Mouse (Mus musculus) heart, postnatal 25 days (tissue): ENCODE results near the gene Rpl27a. TPM values are rescaled to one million over a fixed set of nuclear protein-coding genes. Genes with fewer than 3 reads are reported as not detected.

ENCODE experiments used
- DNase-seq: peaks from one replicate; pipeline ENCODE4 v3.0.0; 2022; ENCODE audit warnings: low spot score
- intact Hi-C: fragments of 180-260 bp; cut with DNase I; formaldehyde crosslinking; loops from one replicate; pipeline ENCODE4 v1.15.1; 2025
- microRNA-seq: library from miRNA; unstranded; fragments of <30 nt; microRNA quantifications from one replicate; pipeline ENCODE4 v1.2.0, GENCODE M21; 2022
- total RNA-seq, 2 experiments: library from RNA; stranded (reverse); gene quantifications; 2 replicates each; pipeline ENCODE4 v1.2.3; 2021

Rpl27a gene
- total RNA-seq, 2 experiments from 2014 or later: 95.9 to 104 TPM

DNA sequence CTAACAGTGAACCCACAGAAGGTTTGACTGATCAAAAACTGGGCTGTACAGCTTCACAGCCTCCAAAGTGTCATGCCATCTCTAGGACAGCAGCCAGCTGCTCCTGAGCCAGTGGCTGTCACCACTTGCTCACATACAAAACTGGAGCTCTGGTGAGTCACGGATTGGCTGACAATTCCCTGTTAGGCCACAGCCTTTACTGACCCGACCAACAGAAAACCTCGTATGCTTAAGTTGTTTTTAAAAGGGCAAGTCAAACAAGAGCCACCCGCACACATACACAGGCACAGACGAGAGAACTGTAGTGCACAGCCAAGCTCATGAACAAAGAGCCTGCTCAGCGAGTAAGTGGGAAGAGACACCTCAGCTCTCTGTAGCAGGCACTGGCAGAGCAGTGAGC, 40.6 kb downstream of the Rpl27a start:
- intact Hi-C loops: no loop called here
- DNase-seq: peak; percentile 40

DNA sequence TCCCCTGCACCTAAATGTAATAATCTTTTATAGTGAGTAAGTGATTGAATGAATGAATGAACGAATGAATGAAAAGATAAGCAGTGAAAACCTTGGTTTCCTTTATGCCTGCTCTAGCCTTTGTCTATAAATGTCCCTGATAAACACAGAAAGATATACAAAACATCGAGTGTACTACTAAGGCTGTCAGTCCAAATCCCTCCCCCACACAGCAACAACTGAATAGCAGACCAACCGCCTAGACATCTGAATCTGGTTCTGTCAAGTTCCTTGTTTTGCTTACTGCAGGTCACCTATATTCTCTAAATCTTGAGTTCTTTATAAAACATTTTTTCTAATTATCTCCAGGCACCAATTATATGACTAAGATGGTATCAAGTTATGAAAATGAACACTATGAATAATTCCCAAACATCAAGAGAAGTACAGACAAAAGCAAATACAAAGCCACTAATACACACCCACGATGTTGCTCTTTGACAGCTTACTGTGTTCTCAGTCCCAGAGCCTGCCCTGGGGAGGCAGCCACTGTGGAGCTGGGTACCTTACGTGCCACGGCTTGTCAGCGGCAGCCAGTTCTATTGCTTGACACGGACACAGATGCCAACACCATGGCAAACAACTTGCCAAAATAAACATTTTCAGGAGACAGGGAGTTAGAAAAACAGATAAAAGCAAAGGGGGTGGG, 42.7 kb downstream of the Rpl27a start:
- no peak for DNase-seq
- intact Hi-C loops: loop anchor here (5.0 kb wide), 1 partner anchor 56 kb away; no protein-coding TSS in a partner anchor

DNA sequence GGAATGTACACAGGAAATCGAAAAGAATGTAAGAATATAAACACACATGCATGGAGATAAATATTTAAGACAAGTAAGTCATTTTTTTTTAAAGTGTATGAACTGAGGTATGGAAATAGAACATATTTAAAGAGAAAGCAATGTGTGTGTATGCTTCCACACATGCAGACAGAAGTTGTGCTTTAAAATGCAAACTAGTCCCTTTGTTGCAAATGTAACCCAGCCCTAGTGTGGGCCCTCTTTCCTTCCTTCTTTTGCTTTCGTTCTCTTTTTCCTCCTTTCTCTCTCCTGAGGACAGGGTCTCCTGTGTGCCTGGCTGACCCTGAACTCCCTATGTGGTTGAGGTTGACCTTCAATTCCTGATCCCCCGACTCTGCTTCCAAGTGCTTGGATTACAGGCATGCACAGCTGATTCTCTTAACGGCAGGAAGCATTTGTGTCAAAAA, 43.2 kb downstream of the Rpl27a start:
- no peak for DNase-seq
- intact Hi-C loops: loop anchor here (5.0 kb wide), 1 partner anchor 55 kb away; no protein-coding TSS in a partner anchor

DNA sequence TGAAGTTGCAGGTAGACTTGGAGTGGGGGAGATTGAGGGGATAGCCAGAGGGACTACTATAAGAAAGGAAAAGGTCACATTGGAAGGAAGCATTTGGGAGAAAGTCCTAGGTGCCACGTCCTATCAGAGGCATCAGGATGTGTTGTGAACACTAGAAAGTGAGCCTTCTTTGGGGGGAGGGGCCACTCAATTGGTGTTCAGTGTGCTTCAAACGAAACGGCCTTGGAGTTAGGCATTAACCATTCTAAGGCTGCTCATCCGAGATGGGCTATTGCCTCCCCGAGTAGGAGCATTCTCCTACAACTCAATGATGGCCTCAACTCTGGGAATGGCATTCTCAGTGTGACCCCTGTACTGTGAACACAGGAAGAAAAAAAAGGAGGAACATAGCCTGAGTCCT, 43.7 kb downstream of the Rpl27a start:
- no peak for DNase-seq
- intact Hi-C loops: loop anchor here (5.0 kb wide), 1 partner anchor 55 kb away; no protein-coding TSS in a partner anchor

DNA sequence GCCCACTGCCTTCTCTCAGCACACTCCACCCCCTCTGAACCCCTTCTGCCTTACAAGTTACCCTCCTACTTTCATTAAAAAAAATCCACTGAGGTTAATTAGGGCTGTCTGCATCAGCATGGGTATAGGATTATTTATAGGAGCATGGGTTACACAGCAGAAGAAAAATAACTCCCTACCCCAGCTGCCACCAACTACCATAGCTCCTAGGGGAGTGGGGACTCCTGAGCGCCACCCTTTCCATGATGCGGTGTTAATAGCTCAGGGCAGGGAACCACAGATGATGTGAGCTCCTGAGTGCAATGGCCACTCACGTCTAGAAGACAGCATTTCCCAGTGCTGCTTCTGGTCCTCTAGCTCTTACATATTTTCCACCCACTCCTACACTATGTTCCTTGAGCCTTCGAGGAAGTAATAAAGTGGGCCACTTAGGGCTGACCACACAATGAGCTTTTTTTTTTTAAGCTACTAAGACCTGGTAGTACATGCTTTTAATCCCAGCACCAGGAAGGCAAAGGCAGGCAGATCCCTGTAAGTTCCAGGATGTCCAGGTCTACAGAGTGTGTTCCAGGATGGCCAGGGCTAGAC, 44.9 kb downstream of the Rpl27a start:
- DNase-seq: no peak
- intact Hi-C loops: loop anchor here (5.0 kb wide), 1 partner anchor 53 kb away; no protein-coding TSS in a partner anchor

DNA sequence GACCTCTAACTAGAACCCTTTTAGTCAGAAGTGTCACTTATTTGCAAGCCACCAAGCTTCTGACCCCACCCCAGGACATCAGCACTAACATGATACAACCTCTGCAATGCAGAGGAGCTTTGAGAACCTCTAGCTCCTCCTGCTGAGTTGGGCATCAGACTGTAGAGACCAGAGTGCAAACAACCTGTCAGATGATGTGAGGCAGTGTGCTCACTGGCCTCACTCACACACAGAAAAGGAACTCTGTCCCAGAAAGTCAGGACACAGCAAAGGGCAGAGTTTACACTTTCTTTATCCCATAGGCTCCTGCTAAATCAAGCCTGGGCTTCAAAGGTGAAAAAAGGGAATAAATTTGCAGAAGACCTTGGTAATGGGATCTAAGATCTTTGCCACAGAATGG, 47.4 kb downstream of the Rpl27a start:
- intact Hi-C loops: no loop called here
- DNase-seq: no peak

DNA sequence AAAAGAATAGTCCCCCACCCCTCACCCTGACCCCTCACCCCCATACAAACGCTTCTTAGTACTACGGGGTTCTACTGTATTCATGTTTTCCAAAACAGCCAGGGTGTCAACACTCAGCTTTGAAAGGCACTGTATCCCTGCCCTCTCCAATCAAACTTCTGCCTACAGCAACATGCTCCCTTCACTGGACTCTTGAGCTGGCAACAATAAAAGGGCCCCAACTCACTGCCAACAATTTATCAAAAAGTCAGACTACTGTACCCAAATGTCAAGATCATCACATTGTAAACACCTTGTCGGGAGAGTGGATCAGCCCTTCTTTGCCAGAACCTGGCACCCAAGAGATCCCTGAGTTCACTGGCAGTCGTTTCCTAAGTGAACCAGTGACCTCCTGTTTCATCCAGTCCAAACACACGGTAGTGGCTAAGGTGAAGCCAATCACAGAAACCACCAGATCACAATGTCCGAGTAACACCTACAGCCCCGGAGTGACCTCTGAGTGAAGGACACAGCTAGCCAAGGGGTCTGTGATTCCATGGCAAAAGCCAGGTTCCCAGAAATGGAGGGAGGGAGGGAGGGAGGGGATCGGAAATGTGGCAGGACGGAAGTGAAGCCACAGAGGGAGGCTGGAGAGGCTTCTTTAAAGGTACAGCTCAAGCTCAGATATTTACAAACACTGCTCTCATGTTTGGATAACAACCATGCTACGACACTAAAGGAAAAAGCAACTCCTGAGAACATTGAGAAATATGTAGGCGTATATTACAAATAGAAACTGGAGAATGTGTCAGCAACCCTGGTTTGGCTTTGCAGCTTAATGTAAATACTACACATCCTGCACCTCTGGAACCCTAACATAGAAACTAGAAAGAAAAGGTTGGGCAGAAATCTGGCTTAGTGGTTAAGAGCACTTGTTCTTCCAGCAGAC, 48.2 kb downstream of the Rpl27a start:
- intact Hi-C loops: no loop called here
- DNase-seq: no peak

DNA sequence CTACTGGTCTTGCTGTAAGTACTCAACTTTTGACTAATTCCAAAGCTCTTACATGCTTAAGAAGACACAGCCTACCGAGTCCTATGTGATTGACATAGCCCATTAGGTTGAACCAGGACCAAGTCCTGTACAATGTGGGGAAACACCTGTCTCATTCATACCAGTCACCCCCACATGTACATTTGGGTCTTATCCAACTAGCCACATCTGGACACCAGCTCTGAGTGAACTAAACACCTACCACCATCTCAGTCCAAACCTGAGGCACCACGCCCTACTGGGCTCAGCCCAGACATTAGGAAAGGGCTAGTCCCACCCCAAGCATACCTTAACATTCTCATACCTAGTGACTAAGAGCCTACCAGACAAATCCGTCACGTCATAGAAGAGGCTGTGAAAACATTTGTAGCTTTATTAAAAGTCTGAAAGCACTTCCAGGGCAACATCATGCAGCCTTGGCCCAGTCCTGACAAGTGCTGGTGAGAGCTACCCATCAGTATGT, 49.5 kb downstream of the Rpl27a start:
- intact Hi-C loops: no loop called here
- DNase-seq: no peak

Small RNAs within 50 kb of the gene (microRNA-seq; reads per million reads assigned to microRNA genes)
- gene Gm47284: not detected

Other genes with a start within 250 kb of the Rpl27a start
- not detected for gene Stk33, start 80.1 kb upstream of the Rpl27a start, total RNA-seq
- gene Trim66, start 11.0 kb upstream of the Rpl27a start, total RNA-seq: under 1 TPM; 0.05 to 0.06 TPM
- 10 to 100 TPM; 28.0 to 30.2 TPM for gene St5, start 184.5 kb downstream of the Rpl27a start, total RNA-seq
- gene Akip1, start 184.5 kb downstream of the Rpl27a start, total RNA-seq: 10 to 100 TPM; 12.7 to 12.8 TPM
- not detected for gene BC051019, start 204.7 kb downstream of the Rpl27a start, total RNA-seq
- gene Ascl3, start 212.6 kb downstream of the Rpl27a start, total RNA-seq: not detected
- 10 to 100 TPM; 28.5 to 31.3 TPM for gene Tmem9b, start 233.7 kb downstream of the Rpl27a start, total RNA-seq